Comparison of ENCODE assay signal across 34 mouse cellular contexts in genomic region chr14:48707844-48708383, GRCm38 (mm10). TPM values are rescaled to one million over a fixed set of nuclear protein-coding genes. Genes with fewer than 3 reads are reported as not detected.
A peak's percentile ranks its signal among the peaks of the same experiment; 100 is the strongest.
DNase-seq lines count a peak whose midpoint lies in the region; ATAC-seq and TF ChIP-seq lines count a peak whose summit lies in the region.
"Had no signal": no experiment of that assay in that cellular context is flagged by ENCODE, and none has a peak within 500 bp of the region (broad histone marks: within the 10 kb centered on the region; RNA-seq: fewer than 3 reads in every experiment).

No protein-coding gene starts in this region.

- 1% methylated on average over 6 of the region's 6 CpGs for WGBS in forebrain, embryonic 11.5 days
- 6% methylated on average over 6 of the region's 6 CpGs for WGBS in forebrain, postnatal 0 days
- 2% methylated on average over 6 of the region's 6 CpGs for WGBS in midbrain, embryonic 11.5 days
- WGBS in midbrain, postnatal 0 days = 16% methylated on average over 6 of the region's 6 CpGs
- 3% methylated on average over 6 of the region's 6 CpGs for WGBS in limb, embryonic 11.5 days
- WGBS in kidney, adult 2 months = 20% methylated on average over 6 of the region's 6 CpGs

- no peaks in the 10 kb centered on the region for H3K9me3 ChIP-seq in forebrain, embryonic 11.5 days (ENCODE audit: control insufficient read depth, low read length)
- no peaks in the 10 kb centered on the region for H3K9me3 ChIP-seq in forebrain, postnatal 0 days (ENCODE audit: low read length)
- H3K9me3 ChIP-seq in midbrain, embryonic 11.5 days (ENCODE audit: control insufficient read depth, low read length) = no peaks in the 10 kb centered on the region
- no peaks in the 10 kb centered on the region for H3K9me3 ChIP-seq in midbrain, postnatal 0 days (ENCODE audit: low read length)
- H3K9me3 ChIP-seq in limb, embryonic 11.5 days (ENCODE audit: control insufficient read depth, low read length) = no peaks in the 10 kb centered on the region
- H3K9me3 ChIP-seq: embryonic facial prominence, embryonic 12.5 days; neural tube, embryonic 12.5 days had no signal

- H3K4me1 ChIP-seq in forebrain, embryonic 11.5 days (replicated peaks; ENCODE audit: control insufficient read depth, insufficient read depth, low read length) = peaks cover 16% of the 10 kb centered on the region
- H3K4me1 ChIP-seq in forebrain, postnatal 0 days (ENCODE audit: insufficient read depth) = peaks cover 11% of the 10 kb centered on the region; the same call in 1 of the 2 replicates
- H3K4me1 ChIP-seq in midbrain, embryonic 11.5 days (ENCODE audit: control insufficient read depth, insufficient read depth, low read length) = peaks cover 26% of the 10 kb centered on the region
- no peaks in the 10 kb centered on the region for H3K4me1 ChIP-seq in midbrain, postnatal 0 days (ENCODE audit: insufficient read depth, low read length)
- H3K4me1 ChIP-seq in limb, embryonic 11.5 days (ENCODE audit: control insufficient read depth, insufficient read depth, low read length) = 0 out of 2 replicates have a peak, but pooled peaks cover 3% of the 10 kb centered on the region
- H3K4me1 ChIP-seq in kidney, adult 2 months (ENCODE audit: control insufficient read depth, insufficient read depth, low read length) = no peaks in the 10 kb centered on the region

- peak; percentile 53 for DNase-seq in forebrain, embryonic 11.5 days (ENCODE audit: low spot score)
- DNase-seq in forebrain, postnatal 0 days = no peak
- DNase-seq in midbrain, embryonic 11.5 days (ENCODE audit: low spot score, missing footprints) = peak; percentile 91
- no peak for DNase-seq in midbrain, postnatal 0 days (ENCODE audit: low spot score)
- DNase-seq in embryo, embryonic 11 days = peak; percentile 11
- peak; percentile 31 for DNase-seq in limb, embryonic 11.5 days (ENCODE audit: low spot score)
- DNase-seq in kidney, adult 2 months = no peak
- no peak for DNase-seq in gastrocnemius, adult 18-20 months (ENCODE audit: low spot score)
- DNase-seq: adrenal gland, postnatal 14 days; cerebellum, adult 18-20 months; gastrocnemius, postnatal 14 days; heart, postnatal 14 days; kidney, adult 11 months; kidney, postnatal 36 days; left cerebral cortex, postnatal 4 days; liver; lung, adult 2 months; lung, postnatal 10 days; thymus, postnatal 4 days had no signal

- H3K4me2 ChIP-seq in forebrain, embryonic 11.5 days (ENCODE audit: low read depth, low read length, severe bottlenecking) = peak overlapping the region; percentile 8; the same call in 1 of the 2 replicates
- H3K4me2 ChIP-seq in forebrain, postnatal 0 days (ENCODE audit: low read depth) = no peak overlapping the region
- H3K4me2 ChIP-seq in midbrain, embryonic 11.5 days = peak overlapping the region; percentile 30; the same call in 1 of the 2 replicates
- H3K4me2 ChIP-seq in midbrain, postnatal 0 days (ENCODE audit: low read depth, low read length, poor library complexity, severe bottlenecking) = no peak overlapping the region
- no peak overlapping the region for H3K4me2 ChIP-seq in limb, embryonic 11.5 days (ENCODE audit: low read depth, severe bottlenecking)
- H3K4me2 ChIP-seq: embryonic facial prominence, embryonic 12.5 days; hindbrain, embryonic 14.5 days; neural tube, embryonic 12.5 days had no signal

- H3K4me3 ChIP-seq in forebrain, embryonic 11.5 days (ENCODE audit: low read depth, low read length) = no peak overlapping the region
- no peak overlapping the region for H3K4me3 ChIP-seq in forebrain, postnatal 0 days (ENCODE audit: low read depth, low read length)
- H3K4me3 ChIP-seq in midbrain, embryonic 11.5 days (ENCODE audit: low read depth, low read length) = no peak overlapping the region
- no peak overlapping the region for H3K4me3 ChIP-seq in midbrain, postnatal 0 days (ENCODE audit: low read depth, low read length)
- H3K4me3 ChIP-seq in limb, embryonic 11.5 days (ENCODE audit: low read depth, low read length) = no peak overlapping the region
- no peak overlapping the region for H3K4me3 ChIP-seq in kidney, adult 2 months (ENCODE audit: insufficient read depth, low read depth, low read length)
- H3K4me3 ChIP-seq: embryonic facial prominence, embryonic 12.5 days; layer of hippocampus, adult 2 months; neural tube, embryonic 12.5 days had no signal

- no peak for ATAC-seq in forebrain, embryonic 11.5 days (replicated peaks; ENCODE audit: low FRiP score)
- ATAC-seq in forebrain, postnatal 0 days = no peak
- no peak for ATAC-seq in midbrain, embryonic 11.5 days (ENCODE audit: low FRiP score)
- ATAC-seq in midbrain, postnatal 0 days (ENCODE audit: low FRiP score) = no peak
- ATAC-seq in limb, embryonic 11.5 days (ENCODE audit: insufficient number of reproducible peaks, low FRiP score, low TSS enrichment, low read depth) = no peak
- ATAC-seq: inflammation-experienced regulatory T-cells, adult 6 months had no signal

- H3K27ac ChIP-seq in forebrain, embryonic 11.5 days (ENCODE audit: low read depth, low read length) = 0 out of 2 replicates have a peak overlapping the region, but pooled peaks have one; percentile 18
- no peak overlapping the region for H3K27ac ChIP-seq in forebrain, postnatal 0 days (ENCODE audit: low read depth, low read length)
- no peak overlapping the region for H3K27ac ChIP-seq in midbrain, embryonic 11.5 days (ENCODE audit: low read depth, low read length)
- no peak overlapping the region for H3K27ac ChIP-seq in midbrain, postnatal 0 days (ENCODE audit: low read depth, low read length)
- H3K27ac ChIP-seq in limb, embryonic 11.5 days (replicated peaks; ENCODE audit: low read depth, low read length) = no peak overlapping the region
- no peak overlapping the region for H3K27ac ChIP-seq in kidney, adult 2 months (ENCODE audit: insufficient read depth, low read depth, low read length)
- H3K27ac ChIP-seq: embryonic facial prominence, embryonic 12.5 days; hindbrain, embryonic 14.5 days; layer of hippocampus, adult 2 months; liver, embryonic 14.5 days; macrophage; neural tube, embryonic 12.5 days had no signal

- no peaks in the 10 kb centered on the region for H3K36me3 ChIP-seq in forebrain, embryonic 11.5 days (ENCODE audit: control insufficient read depth, insufficient read depth, low read length)
- no peaks in the 10 kb centered on the region for H3K36me3 ChIP-seq in forebrain, postnatal 0 days (ENCODE audit: insufficient read depth)
- no peaks in the 10 kb centered on the region for H3K36me3 ChIP-seq in midbrain, embryonic 11.5 days (ENCODE audit: control insufficient read depth, insufficient read depth, low read length)
- no peaks in the 10 kb centered on the region for H3K36me3 ChIP-seq in midbrain, postnatal 0 days (ENCODE audit: insufficient read depth, low read length)
- no peaks in the 10 kb centered on the region for H3K36me3 ChIP-seq in limb, embryonic 11.5 days (ENCODE audit: control insufficient read depth, insufficient read depth, low read length)
- H3K36me3 ChIP-seq in kidney, adult 2 months (ENCODE audit: control insufficient read depth, insufficient read depth, low read length) = no peaks in the 10 kb centered on the region
- H3K36me3 ChIP-seq: embryonic facial prominence, embryonic 12.5 days; neural tube, embryonic 12.5 days had no signal

- TF ChIP-seq CTCF in forebrain, postnatal 0 days (IDR thresholded peaks at IDR 0.05; ENCODE audit: low read depth) = no peak
- no peak for TF ChIP-seq CTCF in midbrain, postnatal 0 days (IDR thresholded peaks at IDR 0.05)
- TF ChIP-seq CTCF in kidney, adult 2 months (conservative IDR thresholded peaks at IDR 0.05; ENCODE audit: insufficient read depth, insufficient read length, low read depth, low read length) = no peak

- peaks cover 2% of the 10 kb centered on the region; the same call in 1 of the 2 replicates for H3K27me3 ChIP-seq in forebrain, embryonic 11.5 days (ENCODE audit: control insufficient read depth, insufficient read depth, low read length)
- H3K27me3 ChIP-seq in forebrain, postnatal 0 days (ENCODE audit: insufficient read depth, low read length) = peaks cover 8% of the 10 kb centered on the region; the same call in 1 of the 2 replicates
- H3K27me3 ChIP-seq in midbrain, embryonic 11.5 days (ENCODE audit: control insufficient read depth, insufficient read depth, low read length) = no peaks in the 10 kb centered on the region
- H3K27me3 ChIP-seq in midbrain, postnatal 0 days (ENCODE audit: insufficient read depth, low read length) = no peaks in the 10 kb centered on the region
- H3K27me3 ChIP-seq in limb, embryonic 11.5 days (ENCODE audit: control insufficient read depth, insufficient read depth, low read length) = peaks cover 10% of the 10 kb centered on the region; the same call in 1 of the 2 replicates
- H3K27me3 ChIP-seq in kidney, adult 2 months (replicated peaks; ENCODE audit: control insufficient read depth, insufficient read depth, low read length) = no peaks in the 10 kb centered on the region; the same call in 1 of the 2 replicates

- no peak for TF ChIP-seq POLR2A in kidney, adult 2 months (IDR thresholded peaks at IDR 0.05; ENCODE audit: low read depth, low read length)

- H3K9ac ChIP-seq in forebrain, embryonic 11.5 days (ENCODE audit: low read length) = no peak overlapping the region
- H3K9ac ChIP-seq in forebrain, postnatal 0 days = no peak overlapping the region
- peak overlapping the region; percentile 45; the same call in 1 of the 2 replicates for H3K9ac ChIP-seq in midbrain, embryonic 11.5 days (ENCODE audit: low read length)
- no peak overlapping the region for H3K9ac ChIP-seq in midbrain, postnatal 0 days (replicated peaks; ENCODE audit: low read length, poor library complexity, severe bottlenecking)
- H3K9ac ChIP-seq in limb, embryonic 11.5 days (ENCODE audit: low read length) = no peak overlapping the region
- H3K9ac ChIP-seq: embryonic facial prominence, embryonic 12.5 days; hindbrain, embryonic 14.5 days; liver, embryonic 14.5 days; neural tube, embryonic 12.5 days had no signal

RNA-seq across cellular contexts. Expression of gene Otx2, which starts 34.3 kb away (rescaled TPM):
- polyA plus RNA-seq in forebrain, embryonic 11.5 days (2014; fragmentation: Nextera tagmentation; extraction: Ambion mirVana) = 73.3 and 78.7 TPM in 2 replicates
- 11.6 and 15.0 TPM in 2 replicates for total RNA-seq in forebrain, postnatal 0 days (2014; rRNA removed)
- 7.2 and 12.9 TPM in 2 replicates for polyA plus RNA-seq in forebrain, postnatal 0 days (2015; fragmentation: Nextera tagmentation; extraction: Ambion mirVana)
- 229 and 230 TPM in 2 replicates for polyA plus RNA-seq in midbrain, embryonic 11.5 days (2014; fragmentation: Nextera tagmentation; extraction: Ambion mirVana)
- 90.3 and 93.2 TPM in 2 replicates for total RNA-seq in midbrain, postnatal 0 days (2014; rRNA removed)
- 61.2 and 62.0 TPM in 2 replicates for polyA plus RNA-seq in midbrain, postnatal 0 days (2015; fragmentation: Nextera tagmentation; extraction: Ambion mirVana)
- not detected in 2 replicates for polyA plus RNA-seq in limb, embryonic 11.5 days (2014; fragmentation: Nextera tagmentation; extraction: Ambion mirVana)
- not detected in 2 replicates for polyA plus RNA-seq in kidney, adult 2 months (2012; rRNA removed)
- total RNA-seq in gastrocnemius, adult 18-20 months (2021) = not detected
- total RNA-seq: adrenal gland, postnatal 14 days; common myeloid progenitor, adult 5-6 weeks; gastrocnemius, postnatal 14 days; granulocyte monocyte progenitor cell, adult 5-6 weeks; heart, postnatal 14 days; megakaryocyte-erythroid progenitor cell, adult 5-6 weeks had no signal
- polyA plus RNA-seq: heart, embryonic 14.5 days; inflammation-experienced regulatory T-cells, adult 6 months; kidney, embryonic 16.5 days; lung, adult 2 months; macrophage; neural tube, embryonic 12.5 days; stomach, embryonic 14.5 days; testis, adult 2 months; thymus, postnatal 0 days had no signal

Comparison
In these comparisons a context has a peak if more than half of its experiments do, and no peak if none do; other contexts are left out.
1. DNase-seq: peak in forebrain, embryonic 11.5 days (single experiment), midbrain, embryonic 11.5 days (single experiment), embryo, embryonic 11 days (single experiment) and limb, embryonic 11.5 days (single experiment); none in forebrain, postnatal 0 days (single experiment), midbrain, postnatal 0 days (single experiment), kidney, adult 2 months (single experiment) and gastrocnemius, adult 18-20 months (single experiment).
2. H3K4me2 ChIP-seq: peak in forebrain, embryonic 11.5 days (single experiment) and midbrain, embryonic 11.5 days (single experiment); none in forebrain, postnatal 0 days (single experiment), midbrain, postnatal 0 days (single experiment) and limb, embryonic 11.5 days (single experiment).